Mouse (Mus musculus) olfactory bulb, adult 2 months (tissue): Measurements from ENCODE around the gene Ddx21.

Experiments used
- CTCF ChIP-seq: fragments of 200-500 bp; IDR thresholded peaks from 2 replicates; pipeline ENCODE4 v1.5.1; 2012; ENCODE audit warnings: low read depth, mild to moderate bottlenecking, low read length, moderate library complexity; ENCODE audit not compliant: insufficient read depth
- POLR2A ChIP-seq: fragments of 200-500 bp; IDR thresholded peaks from 2 replicates; pipeline ENCODE4 v1.6.1; 2012; ENCODE audit warnings: mild to moderate bottlenecking, low read depth, low read length, moderate library complexity; ENCODE audit not compliant: insufficient read depth

- TF ChIP-seq CTCF = no peak
- TF ChIP-seq POLR2A = peak; percentile 94
These were observed 23.6 kb downstream of the Ddx21 start, which contains the start of gene Kif1bp for GRCm38 (mm10) chr10:62578338-62579100.
